Mouse (Mus musculus) hematopoietic multipotent progenitor cell, adult 10-12 weeks (in vitro differentiated cells): Measurements from ENCODE around the gene Vmn1r175. TPM values are rescaled to one million over a fixed set of nuclear protein-coding genes. Genes with fewer than 3 reads are reported as not detected.

Experiments
- polyA plus RNA-seq: library from polyadenylated mRNA; stranded (reverse); fragments of >175 nt; gene quantifications from 2 replicates; pipeline ENCODE4 v1.2.3, GENCODE M21; 2012; ENCODE audit warnings: low replicate concordance

Gene Vmn1r175
- polyA plus RNA-seq, result not detected in 2 replicates

DNA sequence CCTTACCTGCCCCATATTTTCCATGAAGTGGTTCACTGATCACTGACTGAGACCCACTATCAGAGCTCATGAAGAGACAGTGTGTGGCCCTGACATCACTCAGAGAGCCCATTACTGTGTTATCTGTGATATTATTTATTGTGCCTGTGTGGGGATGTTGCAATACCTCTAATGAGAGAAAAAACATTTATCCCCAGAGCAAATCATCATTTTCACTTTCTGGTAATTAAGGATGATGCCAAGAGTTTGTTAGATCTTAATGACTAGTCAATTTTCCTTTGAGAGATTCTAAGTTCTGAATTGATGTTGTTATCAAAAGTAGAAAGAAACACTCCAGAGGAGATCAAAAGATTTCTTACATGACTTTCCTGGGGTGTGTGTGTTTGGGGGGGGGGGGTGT lies at the start of gene Vmn1r175:
TSS of gene Vmn1r175 (minus strand) at position 101 of the 400 bp plus-strand sequence.

GRCm38 (mm10) chr7:23837272-23837671 lies 26.8 kb upstream of the Vmn1r175 start, which contains the start of gene Vmn1r176:
Gene Vmn1r176, minus strand, starts transcription at chr7:23837372.

Other genes with a start within 250 kb of the Vmn1r175 start
- gene Vmn1r169, start 235.1 kb downstream of the Vmn1r175 start, polyA plus RNA-seq, result not detected in 2 replicates
- gene Vmn1r170, start 204.5 kb downstream of the Vmn1r175 start, polyA plus RNA-seq, result not detected in 2 replicates
- gene Vmn1r171, start 179.9 kb downstream of the Vmn1r175 start, polyA plus RNA-seq, result not detected in 2 replicates
- 0.01 TPM in 1 of 2 replicates, not detected in the other for gene Vmn1r172, start 152.3 kb downstream of the Vmn1r175 start, polyA plus RNA-seq
- not detected in 2 replicates for gene Vmn1r173, start 109.9 kb downstream of the Vmn1r175 start, polyA plus RNA-seq
- not detected in 2 replicates for gene Vmn1r174, start 58.4 kb downstream of the Vmn1r175 start, polyA plus RNA-seq
- gene Vmn1r176, start 26.7 kb upstream of the Vmn1r175 start, polyA plus RNA-seq, result not detected in 2 replicates
- gene Vmn1r177, start 55.8 kb upstream of the Vmn1r175 start, polyA plus RNA-seq, result not detected in 2 replicates
- not detected in 2 replicates for gene Vmn1r178, start 81.4 kb upstream of the Vmn1r175 start, polyA plus RNA-seq
- gene Vmn1r179, start 116.3 kb upstream of the Vmn1r175 start, polyA plus RNA-seq, result not detected in 2 replicates
- gene Vmn1r180, start 140.0 kb upstream of the Vmn1r175 start, polyA plus RNA-seq, result not detected in 2 replicates
- not detected in 2 replicates for gene Vmn1r181, start 164.0 kb upstream of the Vmn1r175 start, polyA plus RNA-seq
- not detected in 2 replicates for gene V1rd19, start 191.0 kb upstream of the Vmn1r175 start, polyA plus RNA-seq
- gene Vmn1r183, start 242.6 kb upstream of the Vmn1r175 start, polyA plus RNA-seq, result not detected in 2 replicates